Comparison of ENCODE assay signal across 21 mouse cellular contexts in the genomic region with DNA sequence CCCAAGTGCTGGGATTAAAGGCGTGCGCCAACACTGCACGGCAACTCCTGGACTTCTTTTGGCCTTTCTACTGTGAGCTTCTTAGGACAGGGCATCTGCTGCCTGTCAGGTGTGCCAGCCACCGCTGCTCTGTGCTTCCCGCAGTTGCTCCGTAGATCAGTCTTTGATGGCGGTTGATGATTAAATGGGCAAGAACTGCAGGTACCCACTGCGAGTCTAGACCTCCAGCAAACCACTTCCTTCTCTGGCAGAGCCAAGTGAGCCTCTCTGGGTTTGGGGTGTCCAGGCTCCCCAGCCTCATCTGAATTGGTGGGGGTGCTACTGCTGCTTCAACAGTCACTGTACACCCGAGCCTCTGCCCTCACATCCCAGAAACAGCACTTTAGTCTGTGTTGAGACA. TPM values are rescaled to one million over a fixed set of nuclear protein-coding genes. Genes with fewer than 3 reads are reported as not detected.
A peak's percentile ranks its signal among the peaks of the same experiment; 100 is the strongest.
DNase-seq lines count a peak whose midpoint lies in the region; ATAC-seq lines count a peak whose summit lies in the region.
"Had no signal": no experiment of that assay in that cellular context is flagged by ENCODE, and none has a peak within 500 bp of the region (broad histone marks: within the 10 kb centered on the region; RNA-seq: fewer than 3 reads in every experiment).

No protein-coding gene starts in this region.

- DNase-seq in heart, embryonic 10.5 days (ENCODE audit: low spot score): no peak
- no peak for DNase-seq in lung, postnatal 14 days
- peak; percentile 53 for DNase-seq in naive thymus-derived CD4-positive, alpha-beta T cell, adult 2 months (ENCODE audit: low read depth)
- no peak for DNase-seq in adrenal gland, postnatal 4 days (ENCODE audit: low spot score in 2 of 2)
- DNase-seq in left cerebral cortex, postnatal 14 days (ENCODE audit: low spot score in 2 of 2): no peak
- DNase-seq: adrenal gland, postnatal 36 days; cerebellum, adult 8-10 months; heart, postnatal 4 days; kidney, adult 11 months; retina, postnatal 1 day; spleen, adult 18-20 months had no signal

- no peaks in the 10 kb centered on the region; the same call in 1 of the 2 replicates for H3K36me3 ChIP-seq in heart, embryonic 15.5 days
- peaks cover 19% of the 10 kb centered on the region for H3K36me3 ChIP-seq in heart, embryonic 10.5 days
- no peaks in the 10 kb centered on the region for H3K36me3 ChIP-seq in lung, embryonic 15.5 days

- no peak overlapping the region for H3K4me3 ChIP-seq in heart, embryonic 15.5 days
- no peak overlapping the region for H3K4me3 ChIP-seq in heart, embryonic 10.5 days
- no peak overlapping the region for H3K4me3 ChIP-seq in lung, embryonic 15.5 days
- H3K4me3 ChIP-seq: forebrain, embryonic 10.5 days; limb, embryonic 12.5 days; myocyte had no signal

- intact Hi-C loops in left cerebral cortex, postnatal 14 days (cut with DNase I): no loop called here

- no peaks in the 10 kb centered on the region for H3K27me3 ChIP-seq in heart, embryonic 15.5 days
- no peaks in the 10 kb centered on the region for H3K27me3 ChIP-seq in heart, embryonic 10.5 days (ENCODE audit: insufficient read depth, poor library complexity, severe bottlenecking)
- no peaks in the 10 kb centered on the region for H3K27me3 ChIP-seq in lung, embryonic 15.5 days
- H3K27me3 ChIP-seq: CH12.LX; limb, embryonic 12.5 days had no signal

- H3K27ac ChIP-seq in heart, embryonic 15.5 days: peak overlapping the region; percentile 93
- no peak overlapping the region for H3K27ac ChIP-seq in heart, embryonic 10.5 days
- H3K27ac ChIP-seq in lung, embryonic 15.5 days: 0 out of 2 replicates have a peak overlapping the region, but pooled peaks have one; percentile 96
- H3K27ac ChIP-seq: forebrain, embryonic 10.5 days; limb, embryonic 12.5 days had no signal

- no peak overlapping the region for H3K9ac ChIP-seq in heart, embryonic 15.5 days
- no peak overlapping the region for H3K9ac ChIP-seq in lung, embryonic 15.5 days
- H3K9ac ChIP-seq: limb, embryonic 12.5 days had no signal

- H3K4me2 ChIP-seq in heart, embryonic 15.5 days: no peak overlapping the region
- no peak overlapping the region for H3K4me2 ChIP-seq in lung, embryonic 15.5 days
- H3K4me2 ChIP-seq: limb, embryonic 12.5 days had no signal

- peaks cover 68% of the 10 kb centered on the region for H3K4me1 ChIP-seq in heart, embryonic 15.5 days (replicated peaks)
- peaks cover 60% of the 10 kb centered on the region for H3K4me1 ChIP-seq in heart, embryonic 10.5 days
- H3K4me1 ChIP-seq in lung, embryonic 15.5 days: peaks cover 55% of the 10 kb centered on the region

- H3K9me3 ChIP-seq in heart, embryonic 15.5 days (replicated peaks): no peaks in the 10 kb centered on the region
- H3K9me3 ChIP-seq in heart, embryonic 10.5 days: no peaks in the 10 kb centered on the region
- H3K9me3 ChIP-seq in lung, embryonic 15.5 days: no peaks in the 10 kb centered on the region
- H3K9me3 ChIP-seq: forebrain, embryonic 10.5 days; limb, embryonic 12.5 days had no signal

- no peak for ATAC-seq in heart, embryonic 15.5 days (replicated peaks; ENCODE audit: insufficient number of reproducible peaks, insufficient read depth, low FRiP score, low read depth)
- no peak for ATAC-seq in lung, embryonic 15.5 days (ENCODE audit: borderline replicate concordance, extremely low read depth, low FRiP score, low TSS enrichment)
- ATAC-seq in CD4-positive, CD25-positive, alpha-beta regulatory T cell, adult 4 months: peak; percentile 8

- WGBS in heart, embryonic 15.5 days: 88% methylated on average over 9 of the region's 9 CpGs
- 93% methylated on average over 9 of the region's 9 CpGs for WGBS in heart, embryonic 10.5 days
- WGBS in lung, embryonic 15.5 days: 87% methylated on average over 9 of the region's 9 CpGs

RNA-seq across cellular contexts. Expression of a gene that starts 11.0 kb away (rescaled TPM):
- polyA plus RNA-seq in heart, embryonic 15.5 days (2015; fragmentation: Nextera tagmentation; extraction: Ambion mirVana): 33.5 and 46.2 TPM in 2 replicates
- 30.3 and 31.9 TPM in 2 replicates for polyA plus RNA-seq in heart, embryonic 10.5 days (2016; fragmentation: Nextera tagmentation; extraction: Ambion mirVana)
- 57.1 and 58.6 TPM in 2 replicates for polyA plus RNA-seq in lung, embryonic 15.5 days (2015; fragmentation: Nextera tagmentation; extraction: Ambion mirVana)
- polyA plus RNA-seq in CD4-positive, CD25-positive, alpha-beta regulatory T cell, adult 4 months (2017; shearing (Covaris generic)): 10 to 100 TPM; 14.5 to 23.4 TPM
- 10 to 100 TPM; 77.6 to 82.4 TPM for total RNA-seq in adrenal gland, postnatal 4 days (2021)
- 10 to 100 TPM; 20.8 to 22.1 TPM for total RNA-seq in left cerebral cortex, postnatal 14 days (2021)

RNA-seq across cellular contexts. Expression of a gene that starts 33.0 kb away (rescaled TPM):
- 20.9 TPM in 2 replicates for polyA plus RNA-seq in heart, embryonic 15.5 days (2015; fragmentation: Nextera tagmentation; extraction: Ambion mirVana)
- polyA plus RNA-seq in heart, embryonic 10.5 days (2016; fragmentation: Nextera tagmentation; extraction: Ambion mirVana): 18.7 and 19.0 TPM in 2 replicates
- 27.2 and 30.4 TPM in 2 replicates for polyA plus RNA-seq in lung, embryonic 15.5 days (2015; fragmentation: Nextera tagmentation; extraction: Ambion mirVana)
- polyA plus RNA-seq in CD4-positive, CD25-positive, alpha-beta regulatory T cell, adult 4 months (2017; shearing (Covaris generic)): 10 to 100 TPM in 1 of 2 experiments, 1 to 10 TPM in 1; 9.9 to 18.6 TPM
- 10 to 100 TPM; 29.9 to 31.3 TPM for total RNA-seq in adrenal gland, postnatal 4 days (2021)
- 10 to 100 TPM; 27.4 to 27.7 TPM for total RNA-seq in left cerebral cortex, postnatal 14 days (2021)

RNA-seq across cellular contexts. Expression of a gene that starts 41.8 kb away (rescaled TPM):
- 925 and 1,001 TPM in 2 replicates for polyA plus RNA-seq in heart, embryonic 15.5 days (2015; fragmentation: Nextera tagmentation; extraction: Ambion mirVana)
- 1,223 and 1,345 TPM in 2 replicates for polyA plus RNA-seq in heart, embryonic 10.5 days (2016; fragmentation: Nextera tagmentation; extraction: Ambion mirVana)
- 1,589 and 1,600 TPM in 2 replicates for polyA plus RNA-seq in lung, embryonic 15.5 days (2015; fragmentation: Nextera tagmentation; extraction: Ambion mirVana)
- 1,000 to 10,000 TPM; 4,123 to 4,128 TPM for polyA plus RNA-seq in CD4-positive, CD25-positive, alpha-beta regulatory T cell, adult 4 months (2017; shearing (Covaris generic))
- total RNA-seq in adrenal gland, postnatal 4 days (2021): 1,000 to 10,000 TPM; 1,094 to 1,122 TPM
- total RNA-seq in left cerebral cortex, postnatal 14 days (2021): 100 to 1,000 TPM; 286 to 303 TPM

RNA-seq across cellular contexts. Expression of a gene that starts 47.6 kb away (rescaled TPM):
- 20.9 and 28.8 TPM in 2 replicates for polyA plus RNA-seq in heart, embryonic 15.5 days (2015; fragmentation: Nextera tagmentation; extraction: Ambion mirVana)
- polyA plus RNA-seq in heart, embryonic 10.5 days (2016; fragmentation: Nextera tagmentation; extraction: Ambion mirVana): 47.8 and 49.8 TPM in 2 replicates
- polyA plus RNA-seq in lung, embryonic 15.5 days (2015; fragmentation: Nextera tagmentation; extraction: Ambion mirVana): 35.6 and 40.0 TPM in 2 replicates
- 10 to 100 TPM; 25.2 to 36.2 TPM for polyA plus RNA-seq in CD4-positive, CD25-positive, alpha-beta regulatory T cell, adult 4 months (2017; shearing (Covaris generic))
- total RNA-seq in adrenal gland, postnatal 4 days (2021): 10 to 100 TPM; 83.5 to 87.5 TPM
- 10 to 100 TPM; 64.0 to 69.7 TPM for total RNA-seq in left cerebral cortex, postnatal 14 days (2021)

RNA-seq across cellular contexts. Expression of a gene that starts 51.4 kb away (rescaled TPM):
- polyA plus RNA-seq in heart, embryonic 15.5 days (2015; fragmentation: Nextera tagmentation; extraction: Ambion mirVana): 0.32 and 0.52 TPM in 2 replicates
- polyA plus RNA-seq in heart, embryonic 10.5 days (2016; fragmentation: Nextera tagmentation; extraction: Ambion mirVana): 0.48 and 1.4 TPM in 2 replicates
- 4.7 and 7.0 TPM in 2 replicates for polyA plus RNA-seq in lung, embryonic 15.5 days (2015; fragmentation: Nextera tagmentation; extraction: Ambion mirVana)
- polyA plus RNA-seq in CD4-positive, CD25-positive, alpha-beta regulatory T cell, adult 4 months (2017; shearing (Covaris generic)): not detected
- 10 to 100 TPM in 1 of 2 experiments, not detected in 1; 13.7 TPM for total RNA-seq in adrenal gland, postnatal 4 days (2021)
- not detected for total RNA-seq in left cerebral cortex, postnatal 14 days (2021)
- total RNA-seq: adrenal gland, postnatal 36 days; CH12.LX; gastrocnemius, adult 18-20 months; heart, postnatal 4 days; layer of hippocampus, postnatal 14 days; megakaryocyte progenitor cell, adult 5-6 weeks had no signal
- polyA plus RNA-seq: forebrain, embryonic 10.5 days; limb, embryonic 12.5 days; myocyte had no signal
